Mouse (Mus musculus) C2C12 (cell line): ENCODE measurements around the gene Txndc15.

Source experiments
- CEBPB ChIP-seq: IDR thresholded peaks from one replicate; pipeline ENCODE4 v1.6.1; 2011; ENCODE audit warnings: low read depth, mild to moderate bottlenecking, control low read depth, moderate library complexity
- CTCF ChIP-seq: IDR thresholded peaks from one replicate; pipeline ENCODE4 v1.5.1; 2011; ENCODE audit not compliant: control insufficient read depth, insufficient read depth, insufficient read length
- MYOD1 ChIP-seq: IDR thresholded peaks from one replicate; pipeline ENCODE4 v1.6.1; 2011; ENCODE audit warnings: low read depth; ENCODE audit not compliant: control insufficient read depth, insufficient read length
- MYOG ChIP-seq: IDR thresholded peaks from one replicate; pipeline ENCODE4 v1.6.1; 2011; ENCODE audit not compliant: control insufficient read depth, insufficient read length; ENCODE audit errors: extremely low read depth

GRCm38 (mm10) chr13:55774352-55774751 lies 59.9 kb downstream of the Txndc15 start:
- TF ChIP-seq CTCF: no peak
- TF ChIP-seq MYOG: no peak
- TF ChIP-seq CEBPB: no peak
- TF ChIP-seq MYOD1: no peak
